Mouse (Mus musculus) neural tube, embryonic 14.5 days (tissue): Measurements from ENCODE around the gene Rexo1. TPM values are rescaled to one million over a fixed set of nuclear protein-coding genes. Genes with fewer than 3 reads are reported as not detected.

ENCODE experiments used
- ATAC-seq: fragments of 200-750 bp; cut with Nextera tagmentation; 2 replicates; pipeline ENCODE4 v1.8.0; 2017; ENCODE audit warnings: low read depth, mild to moderate bottlenecking, moderate TSS enrichment, moderate library complexity
- H3K27ac ChIP-seq: fragments of 300-500 bp; sonication (generic); 2 replicates; pipeline ENCODE4 v1.5.1; 2014; ENCODE audit warnings: low read depth, mild to moderate bottlenecking, control low read depth, low read length, moderate library complexity, mixed read lengths
- H3K27me3 ChIP-seq: fragments of 300-500 bp; sonication (generic); 2 replicates; pipeline ENCODE4 v1.6.1; 2014; ENCODE audit warnings: low read length; ENCODE audit not compliant: control insufficient read depth, insufficient read depth
- H3K36me3 ChIP-seq: fragments of 300-500 bp; sonication (generic); 2 replicates; pipeline ENCODE4 v1.6.1; 2014; ENCODE audit warnings: low read length, mixed read lengths; ENCODE audit not compliant: control insufficient read depth, insufficient read depth
- H3K4me1 ChIP-seq: fragments of 300-500 bp; sonication (generic); 2 replicates; pipeline ENCODE4 v1.6.1; 2014; ENCODE audit warnings: low read length; ENCODE audit not compliant: control insufficient read depth, insufficient read depth
- H3K4me2 ChIP-seq: fragments of 300-500 bp; sonication (generic); 2 replicates; pipeline ENCODE4 v1.6.1; 2014; ENCODE audit warnings: mild to moderate bottlenecking, low read depth, low read length, control low read depth
- H3K4me3 ChIP-seq: fragments of 300-500 bp; sonication (generic); 2 replicates; pipeline ENCODE4 v1.5.1; 2014; ENCODE audit warnings: low read depth, low read length, control low read depth, mixed read lengths
- H3K9ac ChIP-seq: fragments of 300-500 bp; sonication (generic); replicated peaks from 2 replicates; pipeline ENCODE4 v1.6.1; 2014; ENCODE audit warnings: low read depth, mild to moderate bottlenecking, control low read depth, low read length, mixed read lengths
- H3K9me3 ChIP-seq: fragments of 300-500 bp; sonication (generic); 2 replicates; pipeline ENCODE4 v1.6.1; 2016; ENCODE audit warnings: low read length; ENCODE audit not compliant: control insufficient read depth
- WGBS: fragments of 180-500 bp; shearing (Covaris S2); extraction: QIAGEN DNeasy Blood & Tissue Kit; methylation state at CpG from one replicate; pipeline ENCODE4 v1.1.7; 2014; 5-methylcytosine and 5-hydroxymethylcytosine counted together
- polyA plus RNA-seq: library from polyadenylated mRNA; unstranded; fragments of >200 nt; fragmentation: Nextera tagmentation; extraction: Ambion mirVana; gene quantifications from 2 replicates; pipeline ENCODE4 v1.2.1, GENCODE M21; 2014

Rexo1 gene
- polyA plus RNA-seq, 1 experiment from 2014 or later: 30.6 TPM

- ATAC-seq: no peak
- Histone ChIP-seq H3K4me3 (no peak overlapping the region), H3K27ac (no peak overlapping the region), H3K4me2 (no peak overlapping the region), H3K27me3 (peaks cover 12% of the 10 kb centered on the region), H3K4me1 (no peaks in the 10 kb centered on the region), H3K9ac (no peak overlapping the region), H3K9me3 (no peaks in the 10 kb centered on the region), H3K36me3 (no peaks in the 10 kb centered on the region)
- WGBS: 9% methylated on average over 13 of the region's 13 CpGs
Measured at GRCm38 (mm10) chr10:80535711-80536110, 25.6 kb downstream of the Rexo1 start.

GRCm38 (mm10) chr10:80535071-80535470, 26.3 kb downstream of the Rexo1 start:
- Histone ChIP-seq H3K9me3 (no peaks in the 10 kb centered on the region), H3K27me3 (peaks cover 12% of the 10 kb centered on the region), H3K36me3 (no peaks in the 10 kb centered on the region), H3K9ac (no peak overlapping the region), H3K4me3 (no peak overlapping the region), H3K27ac (no peak overlapping the region), H3K4me1 (no peaks in the 10 kb centered on the region), H3K4me2 (no peak overlapping the region)
- 12% methylated on average over 14 of the region's 14 CpGs for WGBS
- no peak for ATAC-seq

- Histone ChIP-seq H3K36me3 (no peaks in the 10 kb centered on the region), H3K9me3 (no peaks in the 10 kb centered on the region), H3K9ac (no peak overlapping the region), H3K4me1 (no peaks in the 10 kb centered on the region), H3K4me3 (no peak overlapping the region), H3K27ac (no peak overlapping the region), H3K27me3 (peaks cover 9% of the 10 kb centered on the region), H3K4me2 (no peak overlapping the region)
- 19% methylated on average over 7 of the region's 7 CpGs for WGBS
- ATAC-seq: no peak; the same call in 1 of the 2 replicates
Measured at GRCm38 (mm10) chr10:80533704-80534103, 27.7 kb downstream of the Rexo1 start.

- Histone ChIP-seq H3K9ac (no peak overlapping the region), H3K36me3 (no peaks in the 10 kb centered on the region), H3K4me2 (no peak overlapping the region), H3K9me3 (no peaks in the 10 kb centered on the region), H3K27ac (no peak overlapping the region), H3K4me3 (no peak overlapping the region), H3K4me1 (no peaks in the 10 kb centered on the region), H3K27me3 (peaks cover 5% of the 10 kb centered on the region)
- 92% methylated on average over 11 of the region's 11 CpGs for whole genome bisulfite sequencing
- ATAC-seq: no peak
Measured at GRCm38 (mm10) chr10:80532783-80533182, 28.6 kb downstream of the Rexo1 start.

- no peaks in the 10 kb centered on the region for H3K27me3 ChIP-seq
- H3K4me1 ChIP-seq: no peaks in the 10 kb centered on the region
- no peak overlapping the region for H3K4me3 ChIP-seq
- WGBS: 20% methylated on average over 9 of the region's 9 CpGs
- ATAC-seq: peak; percentile 82
- no peak overlapping the region for H3K27ac ChIP-seq
- H3K9me3 ChIP-seq: no peaks in the 10 kb centered on the region
- no peak overlapping the region; the same call in 1 of the 2 replicates for H3K4me2 ChIP-seq
- no peak overlapping the region for H3K9ac ChIP-seq
- no peaks in the 10 kb centered on the region for H3K36me3 ChIP-seq
Measured at GRCm38 (mm10) chr10:80526172-80526571, 35.2 kb downstream of the Rexo1 start.

- H3K4me1 ChIP-seq: no peaks in the 10 kb centered on the region
- no peaks in the 10 kb centered on the region for H3K36me3 ChIP-seq
- H3K27ac ChIP-seq: no peak overlapping the region
- H3K4me2 ChIP-seq: no peak overlapping the region
- H3K4me3 ChIP-seq: no peak overlapping the region
- WGBS: 92% methylated on average over 7 of the region's 7 CpGs
- ATAC-seq: no peak
- no peak overlapping the region for H3K9ac ChIP-seq
- H3K9me3 ChIP-seq: no peaks in the 10 kb centered on the region
- no peaks in the 10 kb centered on the region for H3K27me3 ChIP-seq
Measured at GRCm38 (mm10) chr10:80523299-80523698, 38.1 kb downstream of the Rexo1 start.

- ATAC-seq: no peak
- H3K4me1 ChIP-seq: no peaks in the 10 kb centered on the region
- 80% methylated on average over 2 of the region's 2 CpGs for WGBS
Measured at GRCm38 (mm10) chr10:80519287-80519686, 42.1 kb downstream of the Rexo1 start.

GRCm38 (mm10) chr10:80513739-80514138, 47.6 kb downstream of the Rexo1 start:
- no peak for ATAC-seq
- H3K9ac ChIP-seq: 0 out of 2 replicates have a peak overlapping the region, but pooled peaks have one; percentile 11
- no peaks in the 10 kb centered on the region for H3K9me3 ChIP-seq
- no peaks in the 10 kb centered on the region for H3K36me3 ChIP-seq
- 8% methylated on average over 19 of the region's 19 CpGs for WGBS
- no peak overlapping the region for H3K27ac ChIP-seq
- no peak overlapping the region for H3K4me3 ChIP-seq
- H3K27me3 ChIP-seq: peaks cover 7% of the 10 kb centered on the region
- peak overlapping the region; percentile 23; the same call in 1 of the 2 replicates for H3K4me2 ChIP-seq
- H3K4me1 ChIP-seq: no peaks in the 10 kb centered on the region

More at GRCm38 (mm10) chr10:80519287-80519686, 42.1 kb downstream of the Rexo1 start:
- no peak overlapping the region for H3K27ac ChIP-seq
- no peak overlapping the region for H3K9ac ChIP-seq
- no peaks in the 10 kb centered on the region for H3K36me3 ChIP-seq
- peaks cover 4% of the 10 kb centered on the region for H3K27me3 ChIP-seq
- H3K4me3 ChIP-seq: no peak overlapping the region
- H3K9me3 ChIP-seq: no peaks in the 10 kb centered on the region
- H3K4me2 ChIP-seq: no peak overlapping the region

GRCm38 (mm10) chr10:80510273-80510660, 51.1 kb downstream of the Rexo1 start:
- Histone ChIP-seq H3K9ac (no peak overlapping the region), H3K4me1 (no peaks in the 10 kb centered on the region), H3K4me3 (no peak overlapping the region), H3K27me3 (peaks cover 21% of the 10 kb centered on the region), H3K27ac (no peak overlapping the region), H3K4me2 (no peak overlapping the region), H3K36me3 (no peaks in the 10 kb centered on the region), H3K9me3 (no peaks in the 10 kb centered on the region)
- ATAC-seq: no peak
- WGBS: 58% methylated on average over 10 of the region's 10 CpGs
